Mouse (Mus musculus) embryonic facial prominence, embryonic 13.5 days (tissue): ENCODE data around the gene Bzw1. TPM values are rescaled to one million over a fixed set of nuclear protein-coding genes. Genes with fewer than 3 reads are reported as not detected.
A peak's percentile ranks its signal among the peaks of the same experiment; 100 is the strongest.
"Not testable (repeated sequence)": the region's sequence is repeated elsewhere in the genome, so short reads cannot be mapped to it uniquely, and the experiment has no call there.

Source experiments
- ATAC-seq: fragments of 200-750 bp; cut with Nextera tagmentation; 2 replicates; pipeline ENCODE4 v1.8.0; 2017; ENCODE audit warnings: low read depth; ENCODE audit not compliant: insufficient number of reproducible peaks, insufficient read depth, low FRiP score, low TSS enrichment
- H3K27ac ChIP-seq: fragments of 300-500 bp; sonication (generic); 2 replicates; pipeline ENCODE4 v1.5.1; 2015; ENCODE audit warnings: moderate library complexity, mild to moderate bottlenecking, inconsistent platforms
- H3K27me3 ChIP-seq: fragments of 300-500 bp; sonication (generic); 2 replicates; pipeline ENCODE4 v1.6.1; 2015; ENCODE audit warnings: mild to moderate bottlenecking, inconsistent platforms
- H3K36me3 ChIP-seq: fragments of 300-500 bp; sonication (generic); 2 replicates; pipeline ENCODE4 v1.6.1; 2015; ENCODE audit warnings: mild to moderate bottlenecking, inconsistent platforms
- H3K4me1 ChIP-seq: fragments of 300-500 bp; sonication (generic); 2 replicates; pipeline ENCODE4 v1.6.1; 2015; ENCODE audit warnings: inconsistent platforms
- H3K4me2 ChIP-seq: fragments of 300-500 bp; sonication (generic); 2 replicates; pipeline ENCODE4 v1.6.1; 2015; ENCODE audit warnings: moderate library complexity, mild to moderate bottlenecking, inconsistent platforms
- H3K4me3 ChIP-seq: fragments of 300-500 bp; sonication (generic); 2 replicates; pipeline ENCODE4 v1.5.1; 2015; ENCODE audit warnings: mild to moderate bottlenecking, inconsistent platforms
- H3K9ac ChIP-seq: fragments of 300-500 bp; sonication (generic); 2 replicates; pipeline ENCODE4 v1.6.1; 2015; ENCODE audit warnings: mild to moderate bottlenecking, inconsistent platforms
- H3K9me3 ChIP-seq: fragments of 300-500 bp; sonication (generic); 2 replicates; pipeline ENCODE4 v1.6.1; 2016; ENCODE audit warnings: inconsistent platforms
- WGBS: fragments of 180-500 bp; shearing (Covaris S2); methylation state at CpG from one replicate; pipeline ENCODE4 v1.1.7; 2015; ENCODE audit warnings: mixed read lengths; 5-methylcytosine and 5-hydroxymethylcytosine counted together
- polyA plus RNA-seq: library from polyadenylated mRNA; unstranded; fragments of >200 nt; fragmentation: Nextera tagmentation; extraction: Ambion mirVana; gene quantifications from 2 replicates; pipeline ENCODE4 v1.2.1, GENCODE M21; 2015

Gene Bzw1
- polyA plus RNA-seq, 1 experiment from 2014 or later: 384 TPM

GRCm38 (mm10) chr1:58369716-58370115, 23.0 kb upstream of the Bzw1 start:
- Histone ChIP-seq H3K36me3 (no peaks in the 10 kb centered on the region), H3K4me3 (no peak overlapping the region), H3K9me3 (no peaks in the 10 kb centered on the region), H3K4me2 (no peak overlapping the region), H3K27me3 (no peaks in the 10 kb centered on the region), H3K4me1 (no peaks in the 10 kb centered on the region), H3K9ac (no peak overlapping the region), H3K27ac (no peak overlapping the region)
- WGBS: 80% methylated on average over 2 of the region's 2 CpGs
- no peak for ATAC-seq

GRCm38 (mm10) chr1:58374266-58374665, 18.4 kb upstream of the Bzw1 start:
- H3K4me3 ChIP-seq, ATAC-seq: not testable (repeated sequence)
- 83% methylated on average over 2 of the region's 2 CpGs for WGBS

GRCm38 (mm10) chr1:58375574-58376147, 17.0 kb upstream of the Bzw1 start:
- 54% methylated on average over 3 of the region's 3 CpGs for WGBS
- ATAC-seq: no peak
- Histone ChIP-seq H3K9ac (no peak overlapping the region), H3K36me3 (no peaks in the 10 kb centered on the region), H3K4me3 (no peak overlapping the region), H3K27ac (no peak overlapping the region), H3K4me2 (no peak overlapping the region), H3K27me3 (no peaks in the 10 kb centered on the region), H3K4me1 (no peaks in the 10 kb centered on the region), H3K9me3 (no peaks in the 10 kb centered on the region)

More at GRCm38 (mm10) chr1:58374266-58374665, 18.4 kb upstream of the Bzw1 start:
- H3K4me2 ChIP-seq, H3K36me3 ChIP-seq, H3K27ac ChIP-seq, H3K9ac ChIP-seq, H3K27me3 ChIP-seq, H3K9me3 ChIP-seq, H3K4me1 ChIP-seq: not testable (repeated sequence)

GRCm38 (mm10) chr1:58382586-58383281, 10.0 kb upstream of the Bzw1 start:
- ATAC-seq: no peak
- no peaks in the 10 kb centered on the region for H3K4me1 ChIP-seq
- H3K36me3 ChIP-seq: no peaks in the 10 kb centered on the region
- H3K9me3 ChIP-seq: no peaks in the 10 kb centered on the region
- no peak overlapping the region for H3K9ac ChIP-seq
- no peak overlapping the region for H3K4me3 ChIP-seq
- H3K4me2 ChIP-seq: no peak overlapping the region
- no peaks in the 10 kb centered on the region for H3K27me3 ChIP-seq
- WGBS: 73% methylated on average over 5 of the region's 5 CpGs
- H3K27ac ChIP-seq: no peak overlapping the region

GRCm38 (mm10) chr1:58391421-58392267, 1.1 kb upstream of the Bzw1 start:
- ATAC-seq: no peak
- 43% methylated on average over 19 of the region's 19 CpGs for WGBS
- peak overlapping the region; percentile 99 for H3K27ac ChIP-seq

GRCm38 (mm10) chr1:58392268-58392651, 438 bp upstream of the Bzw1 start:
- peak overlapping the region; percentile 99 for H3K9ac ChIP-seq
- peak overlapping the region; percentile 83 for H3K4me2 ChIP-seq
- peaks cover 26% of the 10 kb centered on the region for H3K36me3 ChIP-seq
- 2% methylated on average over 16 of the region's 16 CpGs for WGBS
- peak overlapping the region; percentile 99 for H3K27ac ChIP-seq
- no peaks in the 10 kb centered on the region for H3K9me3 ChIP-seq
- no peaks in the 10 kb centered on the region for H3K27me3 ChIP-seq
- no peak for ATAC-seq
- H3K4me3 ChIP-seq: peak overlapping the region; percentile 91
- peaks cover 22% of the 10 kb centered on the region for H3K4me1 ChIP-seq

More at GRCm38 (mm10) chr1:58391421-58392267, 1.1 kb upstream of the Bzw1 start:
- peaks cover 22% of the 10 kb centered on the region for H3K4me1 ChIP-seq
- peak overlapping the region; percentile 91 for H3K4me3 ChIP-seq
- H3K27me3 ChIP-seq: no peaks in the 10 kb centered on the region
- no peaks in the 10 kb centered on the region for H3K9me3 ChIP-seq
- peak overlapping the region; percentile 83 for H3K4me2 ChIP-seq
- H3K9ac ChIP-seq: peak overlapping the region; percentile 99
- peaks cover 20% of the 10 kb centered on the region for H3K36me3 ChIP-seq

- Histone ChIP-seq H3K9ac (peak overlapping the region; percentile 99), H3K27me3 (no peaks in the 10 kb centered on the region), H3K4me1 (peaks cover 22% of the 10 kb centered on the region), H3K9me3 (no peaks in the 10 kb centered on the region), H3K36me3 (peaks cover 39% of the 10 kb centered on the region), H3K4me3 (peak overlapping the region; percentile 91), H3K27ac (peak overlapping the region; percentile 99), H3K4me2 (peak overlapping the region; percentile 83)
- 2% methylated on average over 50 of the region's 90 CpGs for WGBS
- ATAC-seq: peak; percentile 39
These were observed 842 bp downstream of the Bzw1 start for GRCm38 (mm10) chr1:58393284-58394195.

- Histone ChIP-seq H3K27me3 (no peaks in the 10 kb centered on the region), H3K27ac (no peak overlapping the region), H3K36me3 (peaks cover 55% of the 10 kb centered on the region), H3K4me2 (no peak overlapping the region), H3K4me3 (no peak overlapping the region), H3K9ac (no peak overlapping the region), H3K9me3 (no peaks in the 10 kb centered on the region), H3K4me1 (peaks cover 22% of the 10 kb centered on the region)
- WGBS: 90% methylated on average over 3 of the region's 3 CpGs
- ATAC-seq: no peak
These were observed 2.6 kb downstream of the Bzw1 start for GRCm38 (mm10) chr1:58395341-58395740.

- ATAC-seq: no peak
- Histone ChIP-seq H3K4me3 (no peak overlapping the region), H3K27ac (no peak overlapping the region), H3K4me1 (peaks cover 21% of the 10 kb centered on the region), H3K36me3 (peaks cover 64% of the 10 kb centered on the region), H3K4me2 (no peak overlapping the region), H3K9ac (0 out of 2 replicates have a peak overlapping the region, but pooled peaks have one; percentile 16), H3K9me3 (no peaks in the 10 kb centered on the region), H3K27me3 (no peaks in the 10 kb centered on the region)
- 95% methylated on average over 1 of the region's 1 CpGs for WGBS
These were observed 3.5 kb downstream of the Bzw1 start for GRCm38 (mm10) chr1:58396179-58396578.

- Histone ChIP-seq H3K9me3 (no peaks in the 10 kb centered on the region), H3K4me1 (peaks cover 12% of the 10 kb centered on the region; the same call in 1 of the 2 replicates), H3K36me3 (peaks cover 78% of the 10 kb centered on the region), H3K9ac (no peak overlapping the region), H3K27me3 (no peaks in the 10 kb centered on the region), H3K27ac (no peak overlapping the region), H3K4me2 (no peak overlapping the region), H3K4me3 (no peak overlapping the region)
- WGBS: 94% methylated on average over 6 of the region's 6 CpGs
- no peak for ATAC-seq
These were observed 5.0 kb downstream of the Bzw1 start for GRCm38 (mm10) chr1:58397731-58398130.

GRCm38 (mm10) chr1:58401396-58401795, 8.7 kb downstream of the Bzw1 start:
- H3K9me3 ChIP-seq: no peaks in the 10 kb centered on the region
- H3K9ac ChIP-seq: no peak overlapping the region
- H3K4me1 ChIP-seq: no peaks in the 10 kb centered on the region
- no peak overlapping the region for H3K4me2 ChIP-seq
- ATAC-seq: no peak
- WGBS: 88% methylated on average over 6 of the region's 6 CpGs
- no peaks in the 10 kb centered on the region for H3K27me3 ChIP-seq
- no peak overlapping the region for H3K27ac ChIP-seq
- peaks cover 88% of the 10 kb centered on the region for H3K36me3 ChIP-seq
- no peak overlapping the region for H3K4me3 ChIP-seq
